9 mouse cellular contexts compared by ENCODE assay signal in the genomic region with DNA sequence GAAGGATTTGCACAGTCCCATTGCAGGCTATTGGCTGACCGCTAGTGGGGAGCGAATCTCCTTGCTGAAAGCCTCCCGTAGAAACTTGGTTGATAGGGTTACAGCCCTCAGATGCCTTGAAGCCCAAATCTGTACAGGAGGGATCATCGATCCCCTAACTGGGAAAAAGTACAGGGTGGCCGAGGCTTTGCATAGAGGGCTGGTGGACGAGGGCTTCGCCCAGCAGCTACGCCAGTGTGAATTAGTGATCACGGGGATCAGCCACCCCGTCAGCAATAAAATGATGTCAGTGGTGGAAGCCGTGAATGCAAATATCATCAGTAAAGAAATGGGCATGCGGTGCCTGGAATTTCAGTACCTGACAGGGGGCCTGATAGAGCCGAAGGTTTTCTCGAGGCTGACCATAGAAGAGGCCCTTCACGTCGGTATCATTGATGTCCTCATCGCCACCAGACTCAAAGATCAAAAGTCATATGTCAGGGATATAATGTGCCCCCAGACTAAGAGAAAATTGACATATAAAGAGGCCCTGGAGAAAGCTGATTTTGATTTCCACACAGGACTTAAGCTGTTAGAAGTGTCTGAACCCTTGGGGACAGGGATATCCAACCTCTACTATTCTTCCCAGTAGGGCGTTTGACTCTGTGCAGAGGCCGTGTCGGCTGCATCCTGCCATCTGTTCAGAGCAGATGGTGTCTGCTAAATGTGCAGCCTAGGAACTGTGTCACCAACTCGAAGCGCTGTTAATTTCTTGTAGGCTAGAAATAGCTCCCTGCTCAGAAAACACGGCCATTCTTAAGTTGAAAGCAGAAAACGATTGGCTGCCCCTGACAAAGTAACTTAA.
A peak's percentile ranks its signal among the peaks of the same experiment; 100 is the strongest.
DNase-seq lines count a peak whose midpoint lies in the region; ATAC-seq lines count a peak whose summit lies in the region.
"Had no signal": no experiment of that assay in that cellular context is flagged by ENCODE, and none has a peak within 500 bp of the region (broad histone marks: within the 10 kb centered on the region; RNA-seq: fewer than 3 reads in every experiment).

No protein-coding gene starts in this region.

- peaks cover 77% of the 10 kb centered on the region for H3K36me3 ChIP-seq in hindbrain, embryonic 14.5 days (replicated peaks; ENCODE audit: control insufficient read depth, insufficient read depth)
- peaks cover 8% of the 10 kb centered on the region for H3K36me3 ChIP-seq in liver, embryonic 12.5 days

- no peaks in the 10 kb centered on the region for H3K4me1 ChIP-seq in hindbrain, embryonic 14.5 days (replicated peaks; ENCODE audit: control insufficient read depth, insufficient read depth, low read length)
- no peaks in the 10 kb centered on the region for H3K4me1 ChIP-seq in liver, embryonic 12.5 days

- DNase-seq in cerebellum, adult 11 months: peak; percentile 82
- peak; percentile 79 to 90 for DNase-seq in cerebellum, postnatal 14 days
- DNase-seq in hindbrain, embryonic 14.5 days (ENCODE audit: low spot score): peak; percentile 55
- peak; percentile 21 for DNase-seq in neural tube, embryonic 10.5 days (ENCODE audit: extremely low spot score, low spot score)
- DNase-seq in ovary, postnatal 14 days (ENCODE audit: low spot score): no peak
- no peak for DNase-seq in kidney, postnatal 36 days

- H3K9me3 ChIP-seq in hindbrain, embryonic 14.5 days (ENCODE audit: control insufficient read depth, low read length): no peaks in the 10 kb centered on the region
- H3K9me3 ChIP-seq in liver, embryonic 12.5 days (replicated peaks): no peaks in the 10 kb centered on the region

- 39% methylated on average over 24 of the region's 24 CpGs for WGBS in hindbrain, embryonic 14.5 days
- 80% methylated on average over 24 of the region's 24 CpGs for WGBS in liver, embryonic 12.5 days (ENCODE audit: insufficient replicate concordance)

- H3K4me3 ChIP-seq in hindbrain, embryonic 14.5 days (replicated peaks; ENCODE audit: low read length): no peak overlapping the region
- H3K4me3 ChIP-seq in liver, embryonic 12.5 days: no peak overlapping the region

- H3K27ac ChIP-seq in hindbrain, embryonic 14.5 days: peak overlapping the region; percentile 22; the same call in 1 of the 2 replicates
- H3K27ac ChIP-seq in liver, embryonic 12.5 days: no peak overlapping the region

- no peak overlapping the region for H3K9ac ChIP-seq in hindbrain, embryonic 14.5 days
- H3K9ac ChIP-seq in liver, embryonic 12.5 days: no peak overlapping the region

- H3K4me2 ChIP-seq in hindbrain, embryonic 14.5 days (replicated peaks): no peak overlapping the region
- no peak overlapping the region for H3K4me2 ChIP-seq in liver, embryonic 12.5 days

- no peaks in the 10 kb centered on the region for H3K27me3 ChIP-seq in hindbrain, embryonic 14.5 days (ENCODE audit: control insufficient read depth, insufficient read depth, low read length)
- no peaks in the 10 kb centered on the region for H3K27me3 ChIP-seq in liver, embryonic 12.5 days (replicated peaks)

- ATAC-seq in hindbrain, embryonic 14.5 days (ENCODE audit: low FRiP score): peak; percentile 84
- no peak for ATAC-seq in liver, embryonic 12.5 days
- ATAC-seq in inflammation-experienced regulatory T-cells, adult 6 months: no peak
- ATAC-seq: lung, postnatal 0 days had no signal

Comparison
In these comparisons a context has a peak if more than half of its experiments do, and no peak if none do; other contexts are left out.
1. DNase-seq: peak in cerebellum, adult 11 months (single experiment), cerebellum, postnatal 14 days (2 of 2), hindbrain, embryonic 14.5 days (single experiment) and neural tube, embryonic 10.5 days (single experiment); none in ovary, postnatal 14 days (single experiment) and kidney, postnatal 36 days (0 of 2).